Mouse (Mus musculus) myocyte (in vitro differentiated cells): Measurements from ENCODE around the gene Ubxn11.

ENCODE experiments used
- E2F4 ChIP-seq: IDR thresholded peaks from one replicate; pipeline ENCODE4 v1.6.1; 2011; ENCODE audit warnings: mild to moderate bottlenecking, control low read depth, moderate library complexity; ENCODE audit not compliant: insufficient read depth
- MAX ChIP-seq: IDR thresholded peaks from one replicate; pipeline ENCODE4 v1.6.1; 2011; ENCODE audit warnings: low read depth, mild to moderate bottlenecking, control low read depth
- MYOG ChIP-seq, 3 experiments: IDR thresholded peaks; one replicate each; pipeline ENCODE4 v1.6.1; 2011; ENCODE audit warnings: control low read depth in 2 of 3, low read depth in 2 of 3, mild to moderate bottlenecking in 2 of 3; ENCODE audit not compliant: insufficient read length in 2 of 3, control insufficient read depth in 1 of 3, insufficient read depth in 1 of 3
- POLR2A ChIP-seq: IDR thresholded peaks from one replicate; pipeline ENCODE4 v1.6.1; 2011; ENCODE audit warnings: low read depth, mild to moderate bottlenecking, control low read depth, moderate library complexity; ENCODE audit not compliant: insufficient read length
- POLR2AphosphoS2 ChIP-seq: IDR thresholded peaks from one replicate; pipeline ENCODE4 v1.6.1; 2011; ENCODE audit warnings: low read depth, control low read depth; ENCODE audit not compliant: insufficient read length
- TCF12 ChIP-seq: IDR thresholded peaks from one replicate; pipeline ENCODE4 v1.6.1; 2011; ENCODE audit warnings: mild to moderate bottlenecking, control low read depth; ENCODE audit not compliant: poor library complexity, insufficient read depth, severe bottlenecking
- USF1 ChIP-seq: IDR thresholded peaks from one replicate; pipeline ENCODE4 v1.6.1; 2011; ENCODE audit warnings: low read depth, mild to moderate bottlenecking, control low read depth, moderate library complexity

- TF ChIP-seq USF1 (no peak), MYOG (IDR thresholded peaks at IDR 0.05; ENCODE audit: control insufficient read depth in 1 of 3, insufficient read depth in 1 of 3, insufficient read length in 2 of 3, low read depth in 2 of 3) (no peak), POLR2A (no peak), TCF12 (no peak), POLR2AphosphoS2 (no peak), MAX (no peak), E2F4 (no peak)
Observed at GRCm38 (mm10) chr4:134084999-134085398, 17.4 kb upstream of the Ubxn11 start.
